ENCODE assay signal across 10 mouse cellular contexts in genomic region chr12:36040571-36041280, GRCm38 (mm10). TPM values are rescaled to one million over a fixed set of nuclear protein-coding genes. Genes with fewer than 3 reads are reported as not detected.
A peak's percentile ranks its signal among the peaks of the same experiment; 100 is the strongest.
DNase-seq lines count a peak whose midpoint lies in the region; ATAC-seq and TF ChIP-seq lines count a peak whose summit lies in the region.
"Had no signal": no experiment of that assay in that cellular context is flagged by ENCODE, and none has a peak within 500 bp of the region (broad histone marks: within the 10 kb centered on the region; RNA-seq: fewer than 3 reads in every experiment).

No protein-coding gene starts in this region.

- H3K27ac ChIP-seq in heart, embryonic 12.5 days (ENCODE audit: poor library complexity, severe bottlenecking) = no peak overlapping the region; the same call in 1 of the 2 replicates
- H3K27ac ChIP-seq in liver, postnatal 0 days (ENCODE audit: low read depth) = no peak overlapping the region
- no peak overlapping the region for H3K27ac ChIP-seq in stomach, embryonic 14.5 days (ENCODE audit: low read length)

- no peaks in the 10 kb centered on the region for H3K9me3 ChIP-seq in heart, embryonic 12.5 days (replicated peaks)
- H3K9me3 ChIP-seq in liver, postnatal 0 days (ENCODE audit: low read length) = no peaks in the 10 kb centered on the region
- no peaks in the 10 kb centered on the region for H3K9me3 ChIP-seq in stomach, embryonic 14.5 days (ENCODE audit: control insufficient read depth, low read depth, low read length)

- TF ChIP-seq CTCF in brain, embryonic 14.5 days (IDR thresholded peaks at IDR 0.05; ENCODE audit: borderline replicate concordance, extremely low read depth, insufficient read depth, insufficient read length) = no peak
- TF ChIP-seq CTCF in liver, postnatal 0 days (IDR thresholded peaks at IDR 0.05; ENCODE audit: low read depth) = no peak

- peak; percentile 22 to 43 for DNase-seq in heart, adult 18-20 months
- no peak for DNase-seq in heart, adult 8-10 months (ENCODE audit: low spot score)
- DNase-seq in brain, embryonic 14.5 days (ENCODE audit: low read depth) = peak; percentile 42
- DNase-seq in liver, postnatal 0 days = no peak
- no peak for DNase-seq in layer of hippocampus, adult 9-10 months (ENCODE audit: low spot score)
- no peak for DNase-seq in gastrocnemius, postnatal 36 days

- H3K4me2 ChIP-seq in heart, embryonic 12.5 days = peak overlapping the region; percentile 73
- peak overlapping the region; percentile 100 for H3K4me2 ChIP-seq in liver, postnatal 0 days (ENCODE audit: low read depth, low read length)
- H3K4me2 ChIP-seq in stomach, embryonic 14.5 days (replicated peaks; ENCODE audit: low read depth, low read length) = peak overlapping the region; percentile 95

- intact Hi-C loops in gastrocnemius, postnatal 36 days (cut with DNase I) = no loop called here

- H3K9ac ChIP-seq in heart, embryonic 12.5 days = peak overlapping the region; percentile 36; the same call in 1 of the 2 replicates
- H3K9ac ChIP-seq in liver, postnatal 0 days (replicated peaks) = no peak overlapping the region
- no peak overlapping the region for H3K9ac ChIP-seq in stomach, embryonic 14.5 days (replicated peaks; ENCODE audit: low read depth, low read length)

- H3K4me1 ChIP-seq in heart, embryonic 12.5 days (replicated peaks) = peaks cover 13% of the 10 kb centered on the region
- H3K4me1 ChIP-seq in liver, postnatal 0 days (ENCODE audit: insufficient read depth) = peaks cover 10% of the 10 kb centered on the region
- peaks cover 4% of the 10 kb centered on the region; the same call in 1 of the 2 replicates for H3K4me1 ChIP-seq in stomach, embryonic 14.5 days (ENCODE audit: control insufficient read depth, insufficient read depth, low read length)

- 59% methylated on average over 10 of the region's 10 CpGs for WGBS in heart, embryonic 12.5 days
- 65% methylated on average over 10 of the region's 10 CpGs for WGBS in liver, postnatal 0 days (ENCODE audit: insufficient replicate concordance)
- WGBS in stomach, embryonic 14.5 days = 41% methylated on average over 10 of the region's 10 CpGs

- no peaks in the 10 kb centered on the region for H3K27me3 ChIP-seq in heart, embryonic 12.5 days (replicated peaks)
- 0 out of 2 replicates have a peak, but pooled peaks cover 3% of the 10 kb centered on the region for H3K27me3 ChIP-seq in liver, postnatal 0 days (ENCODE audit: insufficient read depth, low read length)
- no peaks in the 10 kb centered on the region for H3K27me3 ChIP-seq in stomach, embryonic 14.5 days (ENCODE audit: control insufficient read depth, insufficient read depth, low read length)

- no peak for TF ChIP-seq POLR2A in brain, embryonic 14.5 days (IDR thresholded peaks at IDR 0.05; ENCODE audit: borderline replicate concordance, extremely low read depth, insufficient read depth, insufficient read length, poor library complexity, severe bottlenecking)

- H3K36me3 ChIP-seq in heart, embryonic 12.5 days = no peaks in the 10 kb centered on the region
- no peaks in the 10 kb centered on the region for H3K36me3 ChIP-seq in liver, postnatal 0 days (replicated peaks; ENCODE audit: insufficient read depth, low read length)
- H3K36me3 ChIP-seq in stomach, embryonic 14.5 days (ENCODE audit: control insufficient read depth, insufficient read depth, low read length) = no peaks in the 10 kb centered on the region

- no peak for TF ChIP-seq EP300 in liver, postnatal 0 days (IDR thresholded peaks at IDR 0.05; ENCODE audit: low read depth)

- peak overlapping the region; percentile 90 for H3K4me3 ChIP-seq in heart, embryonic 12.5 days
- peak overlapping the region; percentile 85 for H3K4me3 ChIP-seq in liver, postnatal 0 days (ENCODE audit: low read depth, low read length)
- H3K4me3 ChIP-seq in stomach, embryonic 14.5 days (ENCODE audit: low read depth, low read length) = peak overlapping the region; percentile 87

- ATAC-seq in heart, embryonic 12.5 days (ENCODE audit: insufficient number of reproducible peaks, low FRiP score) = no peak
- no peak for ATAC-seq in liver, postnatal 0 days
- no peak for ATAC-seq in stomach, embryonic 14.5 days (ENCODE audit: insufficient number of reproducible peaks, insufficient read depth, low FRiP score, low read depth)

RNA-seq across cellular contexts. Expression of gene Tspan13, which starts 1.6 kb away (rescaled TPM):
- total RNA-seq in heart, adult 18-20 months (2021) = 10 to 100 TPM; 34.9 to 46.1 TPM
- 10 to 100 TPM; 34.4 to 50.7 (median 42.6) TPM for total RNA-seq in heart, adult 8-10 months (2022)
- 247 and 280 TPM in 2 replicates for polyA plus RNA-seq in brain, embryonic 14.5 days (2012; rRNA removed)
- 72.7 and 77.4 TPM in 2 replicates for polyA plus RNA-seq in heart, embryonic 12.5 days (2016; fragmentation: Nextera tagmentation; extraction: Ambion mirVana)
- polyA plus RNA-seq in liver, postnatal 0 days (2015; fragmentation: Nextera tagmentation; extraction: Ambion mirVana) = 18.3 and 19.7 TPM in 2 replicates
- 123 and 132 TPM in 2 replicates for polyA plus RNA-seq in stomach, embryonic 14.5 days (2014; fragmentation: Nextera tagmentation; extraction: Ambion mirVana)
- 10 to 100 TPM; 21.2 to 24.1 TPM for total RNA-seq in gastrocnemius, postnatal 36 days (2021)

RNA-seq across cellular contexts. Expression of gene Agr2, which starts 48.0 kb away (rescaled TPM):
- 1 to 10 TPM in 1 of 2 experiments, not detected in 1; 1.3 TPM for total RNA-seq in heart, adult 18-20 months (2021)
- under 1 TPM in 1 of 4 experiments, not detected in 3; 0.60 TPM for total RNA-seq in heart, adult 8-10 months (2022)
- polyA plus RNA-seq in brain, embryonic 14.5 days (2012; rRNA removed) = not detected in 2 replicates
- polyA plus RNA-seq in heart, embryonic 12.5 days (2016; fragmentation: Nextera tagmentation; extraction: Ambion mirVana) = 0.33 and 0.52 TPM in 2 replicates
- not detected in 2 replicates for polyA plus RNA-seq in liver, postnatal 0 days (2015; fragmentation: Nextera tagmentation; extraction: Ambion mirVana)
- polyA plus RNA-seq in stomach, embryonic 14.5 days (2014; fragmentation: Nextera tagmentation; extraction: Ambion mirVana) = 223 TPM in 2 replicates
- not detected for total RNA-seq in gastrocnemius, postnatal 36 days (2021)
- total RNA-seq: ES-E14; heart, postnatal 36 days had no signal

Comparison
In these comparisons a context has a peak if more than half of its experiments do, and no peak if none do; other contexts are left out.
1. DNase-seq: peak in heart, adult 18-20 months (2 of 2) and brain, embryonic 14.5 days (single experiment); none in heart, adult 8-10 months (single experiment), liver, postnatal 0 days (single experiment), layer of hippocampus, adult 9-10 months (single experiment) and gastrocnemius, postnatal 36 days (0 of 2).
2. RNA of gene Agr2, which starts 48.0 kb away (polyA plus RNA-seq): 223 TPM in stomach, embryonic 14.5 days; 0.33 to 0.52 TPM in heart, embryonic 12.5 days, not detected in brain, embryonic 14.5 days and not detected in liver, postnatal 0 days; every median in the first group is over 100 times any median in the second.
3. Peak in every context shown above with its lines, with median percentiles within 50 percentile points of each other: H3K4me2 ChIP-seq and H3K4me3 ChIP-seq.